Mouse (Mus musculus): ENCODE measurements around the gene Dydc2. TPM values are rescaled to one million over a fixed set of nuclear protein-coding genes. Genes with fewer than 3 reads are reported as not detected.
"Not testable (repeated sequence)": the region's sequence is repeated elsewhere in the genome, so short reads cannot be mapped to it uniquely, and the experiment has no call there.

Gene Dydc2
- polyA plus RNA-seq, 1 experiment from 2014 or later: 1.0 TPM

DNA sequence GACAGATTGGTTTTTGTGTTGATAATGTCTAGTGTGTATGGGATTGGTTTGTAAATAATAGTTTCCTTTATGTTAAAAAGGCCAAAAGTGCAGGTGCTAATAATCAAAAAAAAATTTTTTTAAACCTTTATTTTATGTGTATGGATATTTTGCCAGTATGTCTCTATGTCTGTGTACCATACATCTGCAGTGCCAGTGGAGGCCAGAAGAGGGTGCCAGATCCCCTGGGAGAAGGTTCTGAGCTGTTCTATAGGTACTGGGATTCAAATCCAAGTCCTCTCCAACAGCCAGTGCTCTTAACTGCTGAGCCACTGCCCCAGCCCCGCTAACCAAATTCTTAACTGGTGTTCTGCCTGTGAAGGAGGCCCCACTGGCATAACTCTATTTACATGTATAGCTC, 18.5 kb upstream of the Dydc2 start:
- Histone ChIP-seq H3K27me3 (no peaks in the 10 kb centered on the region), H3K36me3 (no peaks in the 10 kb centered on the region), H3K4me2 (replicated peaks) (no peak overlapping the region), H3K4me1 (no peaks in the 10 kb centered on the region), H3K9me3 (no peaks in the 10 kb centered on the region), H3K9ac (replicated peaks) (no peak overlapping the region), H3K4me3 (no peak overlapping the region), H3K27ac (replicated peaks) (no peak overlapping the region)
- ATAC-seq (replicated peaks): no peak
- 76% methylated on average over 1 of the region's 1 CpGs for WGBS

DNA sequence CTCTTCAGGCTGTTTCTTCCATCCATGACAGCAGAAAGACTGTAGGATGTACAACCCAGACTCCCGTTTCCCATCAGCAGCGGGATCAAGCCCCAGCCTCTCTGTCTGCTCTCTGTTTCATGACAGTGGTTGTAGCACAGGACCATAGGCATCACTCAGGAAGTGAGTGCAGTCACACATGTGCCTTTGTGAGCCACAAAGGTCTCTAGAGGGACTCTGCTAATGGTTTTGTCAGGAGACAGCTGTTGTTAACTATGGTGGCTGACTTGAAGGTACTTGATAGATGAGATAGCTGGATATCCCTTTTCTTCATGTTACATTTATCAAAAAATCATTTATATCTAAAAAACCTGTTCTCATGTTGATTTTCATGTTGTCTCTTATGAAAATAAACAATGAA, 13.4 kb upstream of the Dydc2 start:
- WGBS: 90% methylated on average over 2 of the region's 2 CpGs
- no peaks in the 10 kb centered on the region for H3K27me3 ChIP-seq
- H3K4me3 ChIP-seq: no peak overlapping the region
- no peaks in the 10 kb centered on the region for H3K9me3 ChIP-seq
- H3K4me1 ChIP-seq: no peaks in the 10 kb centered on the region
- H3K36me3 ChIP-seq: no peaks in the 10 kb centered on the region
- H3K4me2 ChIP-seq (replicated peaks): no peak overlapping the region
- no peak overlapping the region for H3K27ac ChIP-seq (replicated peaks)
- H3K9ac ChIP-seq (replicated peaks): no peak overlapping the region
- no peak for ATAC-seq (replicated peaks)

DNA sequence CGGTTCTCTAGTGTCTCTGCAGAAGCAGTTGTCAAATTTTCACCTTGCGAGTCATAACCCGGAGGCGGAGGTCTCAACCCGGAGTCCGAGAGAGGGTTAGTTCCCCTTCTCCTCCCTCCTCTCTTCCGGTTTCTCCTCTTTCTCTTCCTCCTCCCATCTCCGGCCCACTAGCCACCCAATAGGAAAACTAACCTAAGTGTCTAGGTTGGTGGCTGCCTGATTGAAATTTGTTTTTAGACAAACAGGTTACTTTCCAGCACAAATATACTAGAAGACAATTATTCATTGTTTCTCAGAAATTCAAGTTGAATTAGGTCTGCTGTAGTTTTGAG, 3.9 kb upstream of the Dydc2 start:
- no peaks in the 10 kb centered on the region for H3K36me3 ChIP-seq
- peak overlapping the region; percentile 77 for H3K4me2 ChIP-seq (replicated peaks)
- peak overlapping the region; percentile 39 for H3K9ac ChIP-seq (replicated peaks)
- peak overlapping the region; percentile 48 for H3K4me3 ChIP-seq
- peaks cover 8% of the 10 kb centered on the region for H3K4me1 ChIP-seq
- WGBS: 1% methylated on average over 8 of the region's 8 CpGs
- H3K27me3 ChIP-seq: no peaks in the 10 kb centered on the region
- H3K9me3 ChIP-seq: no peaks in the 10 kb centered on the region
- H3K27ac ChIP-seq (replicated peaks): no peak overlapping the region
- no peak for ATAC-seq (replicated peaks)

GRCm38 (mm10) chr14:41072229-41072943, 3.4 kb upstream of the Dydc2 start, which contains the start of gene Dydc1:
Dydc1 (plus strand) TSS chr14:41072911.
- no peaks in the 10 kb centered on the region for H3K9me3 ChIP-seq
- ATAC-seq (replicated peaks): peak; percentile 96
- no peak within 1 kb of the TSS for H3K27ac ChIP-seq (replicated peaks)
- peak within 1 kb of the TSS; percentile 48 for H3K4me3 ChIP-seq
- H3K4me2 ChIP-seq (replicated peaks): peak within 1 kb of the TSS; percentile 77
- H3K36me3 ChIP-seq: no peaks in the 10 kb centered on the region
- H3K9ac ChIP-seq (replicated peaks): peak within 1 kb of the TSS; percentile 39
- peaks cover 8% of the 10 kb centered on the region for H3K4me1 ChIP-seq
- WGBS: 12% methylated on average over 23 of the region's 23 CpGs
- no peaks in the 10 kb centered on the region for H3K27me3 ChIP-seq

GRCm38 (mm10) chr14:41070343-41070742, 1.3 kb upstream of the Dydc2 start:
- ATAC-seq (replicated peaks): no peak
- Histone ChIP-seq H3K9ac (replicated peaks) (no peak overlapping the region), H3K4me3 (no peak overlapping the region), H3K27me3 (no peaks in the 10 kb centered on the region), H3K4me1 (peaks cover 8% of the 10 kb centered on the region), H3K36me3 (no peaks in the 10 kb centered on the region), H3K27ac (replicated peaks) (no peak overlapping the region), H3K4me2 (replicated peaks) (no peak overlapping the region), H3K9me3 (no peaks in the 10 kb centered on the region)
- 81% methylated on average over 3 of the region's 3 CpGs for WGBS

DNA sequence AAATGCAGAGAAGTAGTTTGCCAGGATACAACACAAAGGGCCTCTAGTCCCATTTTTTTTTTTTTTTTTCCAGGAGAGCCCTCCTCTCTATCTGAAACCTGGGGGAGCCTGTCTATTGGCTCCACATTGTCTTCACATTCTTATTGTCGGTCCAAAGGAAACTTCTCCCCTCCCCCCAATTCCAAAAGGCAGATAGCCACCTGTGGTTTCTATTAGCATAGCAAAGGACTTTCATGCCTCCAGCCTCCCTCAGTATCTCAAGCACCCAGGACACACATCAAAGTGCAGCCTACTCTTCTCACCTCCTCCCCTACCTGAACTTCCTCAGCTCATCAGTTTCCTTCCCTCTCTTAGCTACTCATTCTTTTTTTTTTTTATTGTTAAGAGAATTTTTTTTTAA, 2.6 kb downstream of the Dydc2 start:
- Histone ChIP-seq H3K27ac (replicated peaks) (no peak overlapping the region), H3K4me1 (no peaks in the 10 kb centered on the region), H3K9ac (replicated peaks) (no peak overlapping the region), H3K27me3 (no peaks in the 10 kb centered on the region), H3K4me3 (no peak overlapping the region), H3K4me2 (replicated peaks) (no peak overlapping the region), H3K9me3 (no peaks in the 10 kb centered on the region), H3K36me3 (no peaks in the 10 kb centered on the region)
- ATAC-seq (replicated peaks): no peak
- 9% methylated on average over 1 of the region's 1 CpGs for WGBS

DNA sequence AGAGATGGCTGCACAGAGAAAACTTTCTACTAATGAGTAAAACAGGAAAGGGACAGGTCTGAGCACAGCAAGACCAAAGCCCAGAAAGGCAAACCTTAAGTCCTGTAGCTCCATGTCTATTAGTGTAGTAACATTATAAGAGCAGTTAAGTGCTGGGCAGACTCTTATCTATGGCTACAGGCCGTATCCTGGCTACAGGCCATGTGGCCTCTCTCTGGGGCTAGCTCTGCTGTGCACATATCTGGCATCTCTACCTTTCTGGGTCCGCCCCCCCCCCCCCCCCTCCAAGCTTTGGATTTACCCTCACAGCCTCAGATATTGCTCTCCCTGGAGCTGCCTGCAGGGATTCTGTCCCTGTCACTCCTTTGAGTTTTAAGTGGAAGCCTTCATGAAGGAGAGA, 3.8 kb downstream of the Dydc2 start:
- no peak overlapping the region for H3K9ac ChIP-seq (replicated peaks)
- H3K36me3 ChIP-seq: no peaks in the 10 kb centered on the region
- no peak overlapping the region for H3K4me2 ChIP-seq (replicated peaks)
- H3K4me1 ChIP-seq: no peaks in the 10 kb centered on the region
- ATAC-seq (replicated peaks): no peak
- H3K9me3 ChIP-seq: no peaks in the 10 kb centered on the region
- no peak overlapping the region for H3K4me3 ChIP-seq
- H3K27me3 ChIP-seq: no peaks in the 10 kb centered on the region
- WGBS: 56% methylated on average over 2 of the region's 2 CpGs
- no peak overlapping the region for H3K27ac ChIP-seq (replicated peaks)

DNA sequence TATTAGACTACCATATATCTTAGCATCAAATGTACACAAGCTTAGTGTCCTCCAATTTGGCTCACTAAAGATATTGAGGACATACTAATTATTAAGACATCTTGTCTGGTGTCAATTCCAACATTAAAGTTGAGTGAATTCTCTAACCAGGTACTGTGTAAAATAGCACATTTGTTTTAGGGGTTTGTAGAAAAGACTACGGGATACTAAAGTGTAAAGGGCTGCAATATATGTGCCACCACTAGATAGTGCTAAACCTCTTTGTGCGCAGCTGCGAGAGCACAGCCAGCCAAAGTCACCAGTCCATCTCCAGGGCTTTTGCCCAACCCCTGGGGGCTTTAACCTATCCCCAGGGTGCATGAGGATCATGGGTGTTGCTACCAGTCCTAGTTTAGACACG, 15.8 kb downstream of the Dydc2 start:
- not testable (repeated sequence) for H3K9ac ChIP-seq (replicated peaks); H3K27ac ChIP-seq (replicated peaks); H3K36me3 ChIP-seq; H3K9me3 ChIP-seq; H3K4me1 ChIP-seq; H3K4me2 ChIP-seq (replicated peaks); H3K4me3 ChIP-seq; H3K27me3 ChIP-seq; ATAC-seq (replicated peaks)
- 88% methylated on average over 3 of the region's 4 CpGs for WGBS

DNA sequence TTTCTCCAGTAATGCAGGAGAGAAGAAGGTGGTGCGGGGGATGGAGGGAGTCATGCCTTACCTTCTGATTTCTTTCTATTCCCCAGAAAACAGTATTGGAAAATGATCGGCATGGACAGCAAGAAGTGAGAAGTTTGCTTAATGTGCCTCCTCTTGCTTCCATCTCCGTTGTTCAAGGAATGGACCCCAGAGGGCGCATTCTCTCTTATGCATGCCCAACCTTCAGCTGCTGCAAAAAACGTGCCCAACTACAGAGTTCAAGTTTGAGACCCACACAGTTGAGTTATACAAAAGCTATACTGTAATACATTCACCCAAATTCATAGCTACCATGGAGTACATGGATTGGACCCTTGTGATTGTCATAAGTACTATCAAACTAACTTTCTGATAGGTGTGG, 16.5 kb downstream of the Dydc2 start:
- no peaks in the 10 kb centered on the region for H3K9me3 ChIP-seq
- no peak overlapping the region for H3K4me2 ChIP-seq (replicated peaks)
- no peak overlapping the region for H3K4me3 ChIP-seq
- no peak overlapping the region for H3K9ac ChIP-seq (replicated peaks)
- no peak overlapping the region for H3K27ac ChIP-seq (replicated peaks)
- no peaks in the 10 kb centered on the region for H3K36me3 ChIP-seq
- H3K4me1 ChIP-seq: no peaks in the 10 kb centered on the region
- WGBS: 78% methylated on average over 5 of the region's 5 CpGs
- H3K27me3 ChIP-seq: no peaks in the 10 kb centered on the region
- no peak for ATAC-seq (replicated peaks)

GRCm38 (mm10) chr14:41050471-41050870, 18.5 kb downstream of the Dydc2 start:
- no peak overlapping the region for H3K4me2 ChIP-seq (replicated peaks)
- no peaks in the 10 kb centered on the region for H3K9me3 ChIP-seq
- H3K9ac ChIP-seq (replicated peaks): no peak overlapping the region
- H3K4me1 ChIP-seq: no peaks in the 10 kb centered on the region
- H3K36me3 ChIP-seq: no peaks in the 10 kb centered on the region
- H3K27ac ChIP-seq (replicated peaks): no peak overlapping the region
- 82% methylated on average over 6 of the region's 6 CpGs for WGBS
- no peak for ATAC-seq (replicated peaks)
- no peak overlapping the region for H3K4me3 ChIP-seq
- H3K27me3 ChIP-seq: no peaks in the 10 kb centered on the region

DNA sequence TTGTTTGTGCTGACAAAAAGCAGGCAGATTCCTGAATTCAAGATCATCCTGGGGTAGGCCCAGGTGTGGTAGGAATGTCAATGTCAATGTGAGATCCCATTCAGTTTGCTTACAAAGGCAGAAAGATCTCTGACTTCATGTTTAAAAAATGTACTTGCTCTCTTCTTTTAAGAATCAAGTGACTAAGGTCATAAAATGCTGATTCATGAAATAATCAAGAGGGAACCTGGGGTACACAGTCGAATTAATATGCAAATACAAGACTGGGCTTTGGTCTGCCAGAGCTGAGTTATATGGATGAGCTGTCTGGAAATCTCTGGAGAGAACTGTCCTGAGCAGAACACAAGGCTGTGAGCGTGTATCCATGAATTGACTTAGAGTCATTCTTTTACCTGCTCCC, 21.6 kb downstream of the Dydc2 start:
- no peaks in the 10 kb centered on the region for H3K36me3 ChIP-seq
- H3K9ac ChIP-seq (replicated peaks): no peak overlapping the region
- no peak for ATAC-seq (replicated peaks)
- no peaks in the 10 kb centered on the region for H3K4me1 ChIP-seq
- no peak overlapping the region for H3K27ac ChIP-seq (replicated peaks)
- WGBS: 82% methylated on average over 2 of the region's 2 CpGs
- no peaks in the 10 kb centered on the region for H3K9me3 ChIP-seq
- no peak overlapping the region for H3K4me2 ChIP-seq (replicated peaks)
- H3K4me3 ChIP-seq: no peak overlapping the region
- no peaks in the 10 kb centered on the region for H3K27me3 ChIP-seq

GRCm38 (mm10) chr14:41035146-41035798, 33.7 kb downstream of the Dydc2 start:
- no peaks in the 10 kb centered on the region for H3K27me3 ChIP-seq
- peak; percentile 65 for ATAC-seq (replicated peaks)
- WGBS: 37% methylated on average over 6 of the region's 6 CpGs

More at GRCm38 (mm10) chr14:41035146-41035798, 33.7 kb downstream of the Dydc2 start:
- Histone ChIP-seq H3K9ac (replicated peaks) (no peak overlapping the region), H3K36me3 (no peaks in the 10 kb centered on the region), H3K27ac (replicated peaks) (no peak overlapping the region), H3K4me3 (no peak overlapping the region), H3K4me1 (no peaks in the 10 kb centered on the region), H3K9me3 (no peaks in the 10 kb centered on the region), H3K4me2 (replicated peaks) (no peak overlapping the region)
